Mouse (Mus musculus) liver, adult 2 months (tissue): ENCODE data around the gene G3bp1. TPM values are rescaled to one million over a fixed set of nuclear protein-coding genes. Genes with fewer than 3 reads are reported as not detected.

ENCODE experiments used
- DNase-seq: peaks from one replicate; pipeline ENCODE4 v3.0.0-alpha.2; 2011; ENCODE audit warnings: low read depth, low spot score; ENCODE audit errors: extremely low read depth
- H3K27ac ChIP-seq: fragments of 200-500 bp; replicated peaks from 2 replicates; pipeline ENCODE4 v1.5.1; 2012; ENCODE audit warnings: low read depth, mild to moderate bottlenecking, control low read depth, inconsistent platforms, low read length; ENCODE audit not compliant: insufficient read depth
- H3K27me3 ChIP-seq: fragments of 200-500 bp; 2 replicates; pipeline ENCODE4 v1.6.1; 2012; ENCODE audit warnings: mild to moderate bottlenecking, moderate library complexity, low read length, inconsistent platforms; ENCODE audit not compliant: control insufficient read depth, insufficient read depth
- H3K36me3 ChIP-seq: fragments of 200-500 bp; 2 replicates; pipeline ENCODE4 v1.6.1; 2012; ENCODE audit warnings: low read length, inconsistent platforms; ENCODE audit not compliant: control insufficient read depth, insufficient read depth
- H3K4me1 ChIP-seq: fragments of 200-500 bp; 2 replicates; pipeline ENCODE4 v1.6.1; 2011; ENCODE audit warnings: low read length; ENCODE audit not compliant: control insufficient read depth, insufficient read depth
- H3K4me3 ChIP-seq: fragments of 200-500 bp; 2 replicates; pipeline ENCODE4 v1.5.1; 2011; ENCODE audit warnings: low read depth, mild to moderate bottlenecking, control low read depth, low read length, moderate library complexity; ENCODE audit not compliant: insufficient read depth
- H3K79me2 ChIP-seq: fragments of 200-500 bp; 2 replicates; pipeline ENCODE4 v1.6.1; 2012; ENCODE audit warnings: inconsistent platforms, mild to moderate bottlenecking, low read length, moderate library complexity; ENCODE audit not compliant: control insufficient read depth, insufficient read depth
- H3K9ac ChIP-seq: fragments of 200-500 bp; 2 replicates; pipeline ENCODE4 v1.6.1; 2012; ENCODE audit warnings: low read depth, mild to moderate bottlenecking, control low read depth, inconsistent platforms, low read length
- CTCF ChIP-seq: fragments of 200-500 bp; IDR thresholded peaks from 2 replicates; pipeline ENCODE4 v1.5.1; 2011; ENCODE audit warnings: low read depth, low read length, control low read depth
- POLR2A ChIP-seq: fragments of 200-500 bp; IDR thresholded peaks from 2 replicates; pipeline ENCODE4 v1.6.1; 2011; ENCODE audit warnings: low read length, control low read depth; ENCODE audit not compliant: insufficient read depth; ENCODE audit errors: extremely low read depth
- WGBS: fragments of 180-500 bp; shearing (Covaris S2); methylation state at CpG from one replicate; pipeline ENCODE4 v1.1.7; 2018; 5-methylcytosine and 5-hydroxymethylcytosine counted together
- polyA plus RNA-seq: library from polyadenylated mRNA; depleted of rRNA; stranded (reverse); fragments of >200 nt; gene quantifications from 2 replicates; pipeline ENCODE4 v1.2.3, GENCODE M21; 2012
- total RNA-seq: library from RNA; depleted of rRNA; stranded (reverse); fragments of >200 nt; gene quantifications from 2 replicates; pipeline ENCODE4 v1.2.3, GENCODE M21; 2014

G3bp1 gene
- total and polyA plus RNA-seq, 2 experiments = 14.0 to 15.7 TPM

GRCm38 (mm10) chr11:55468012-55468411, 1.5 kb upstream of the G3bp1 start:
- DNase-seq = peak; percentile 91
- H3K79me2 ChIP-seq = peaks cover 11% of the 10 kb centered on the region
- no peaks in the 10 kb centered on the region for H3K36me3 ChIP-seq
- peak overlapping the region; percentile 90 for H3K27ac ChIP-seq
- peaks cover 16% of the 10 kb centered on the region for H3K4me1 ChIP-seq
- WGBS = 16% methylated on average over 10 of the region's 10 CpGs
- TF ChIP-seq POLR2A (no peak), CTCF (no peak)
- H3K9ac ChIP-seq = peak overlapping the region; percentile 71; the same call in 1 of the 2 replicates
- H3K27me3 ChIP-seq = no peaks in the 10 kb centered on the region
- H3K4me3 ChIP-seq = no peak overlapping the region

- H3K4me1 ChIP-seq = peaks cover 16% of the 10 kb centered on the region
- TF ChIP-seq POLR2A = no peak
- no peak for TF ChIP-seq CTCF
- WGBS = 2% methylated on average over 17 of the region's 17 CpGs
Measured at GRCm38 (mm10) chr11:55468611-55469047, 856 bp upstream of the G3bp1 start.

GRCm38 (mm10) chr11:55469923-55470691, 622 bp downstream of the G3bp1 start:
- WGBS = under 1% methylated on average over 46 of the region's 46 CpGs

More at GRCm38 (mm10) chr11:55468611-55469047, 856 bp upstream of the G3bp1 start:
- Histone ChIP-seq H3K27ac (peak overlapping the region; percentile 90), H3K27me3 (no peaks in the 10 kb centered on the region), H3K36me3 (no peaks in the 10 kb centered on the region), H3K9ac (peak overlapping the region; percentile 71), H3K4me3 (peak overlapping the region; percentile 61), H3K79me2 (peaks cover 16% of the 10 kb centered on the region)
- no peak for DNase-seq

GRCm38 (mm10) chr11:55470761-55471160, 1.3 kb downstream of the G3bp1 start:
- Histone ChIP-seq H3K27me3 (no peaks in the 10 kb centered on the region), H3K4me1 (peaks cover 12% of the 10 kb centered on the region), H3K9ac (no peak overlapping the region), H3K27ac (no peak overlapping the region), H3K79me2 (peaks cover 23% of the 10 kb centered on the region), H3K36me3 (no peaks in the 10 kb centered on the region), H3K4me3 (no peak overlapping the region)
- DNase-seq = no peak
- WGBS = 3% methylated on average over 8 of the region's 8 CpGs
- TF ChIP-seq POLR2A (no peak), CTCF (no peak)

More at GRCm38 (mm10) chr11:55469923-55470691, 622 bp downstream of the G3bp1 start:
- Histone ChIP-seq H3K27ac (peak overlapping the region; percentile 25), H3K27me3 (no peaks in the 10 kb centered on the region), H3K9ac (peak overlapping the region; percentile 80), H3K79me2 (peaks cover 21% of the 10 kb centered on the region), H3K4me1 (peaks cover 12% of the 10 kb centered on the region), H3K4me3 (peak overlapping the region; percentile 73), H3K36me3 (no peaks in the 10 kb centered on the region)
- TF ChIP-seq POLR2A = no peak
- no peak for TF ChIP-seq CTCF
- no peak for DNase-seq

GRCm38 (mm10) chr11:55471467-55471866, 2.0 kb downstream of the G3bp1 start:
- Histone ChIP-seq H3K79me2 (peaks cover 26% of the 10 kb centered on the region), H3K4me3 (no peak overlapping the region), H3K4me1 (peaks cover 14% of the 10 kb centered on the region), H3K9ac (no peak overlapping the region), H3K27me3 (no peaks in the 10 kb centered on the region), H3K36me3 (no peaks in the 10 kb centered on the region), H3K27ac (no peak overlapping the region)
- no peak for TF ChIP-seq POLR2A
- no peak for TF ChIP-seq CTCF
- DNase-seq = no peak
- 50% methylated on average over 7 of the region's 7 CpGs for WGBS

GRCm38 (mm10) chr11:55473219-55473618, 3.7 kb downstream of the G3bp1 start:
- Histone ChIP-seq H3K36me3 (no peaks in the 10 kb centered on the region), H3K4me3 (no peak overlapping the region), H3K4me1 (peaks cover 14% of the 10 kb centered on the region), H3K27ac (no peak overlapping the region), H3K79me2 (peaks cover 35% of the 10 kb centered on the region), H3K9ac (no peak overlapping the region), H3K27me3 (no peaks in the 10 kb centered on the region)
- WGBS = 48% methylated on average over 3 of the region's 3 CpGs
- TF ChIP-seq CTCF (no peak), POLR2A (no peak)
- DNase-seq = no peak
